Mouse (Mus musculus) lung, embryonic 15.5 days (tissue): Measurements from ENCODE around the gene Olfr1158. TPM values are rescaled to one million over a fixed set of nuclear protein-coding genes. Genes with fewer than 3 reads are reported as not detected.
"Not testable (repeated sequence)": the region's sequence is repeated elsewhere in the genome, so short reads cannot be mapped to it uniquely, and the experiment has no call there.

ENCODE experiments used
- ATAC-seq: fragments of 200-750 bp; cut with Nextera tagmentation; 2 replicates; pipeline ENCODE4 v1.8.0; 2017; ENCODE audit warnings: moderate number of reproducible peaks, borderline replicate concordance; ENCODE audit not compliant: low FRiP score, low TSS enrichment; ENCODE audit errors: extremely low read depth
- H3K27ac ChIP-seq: fragments of 300-500 bp; sonication (generic); 2 replicates; pipeline ENCODE4 v1.5.1; 2015; ENCODE audit warnings: moderate library complexity, mild to moderate bottlenecking, inconsistent platforms
- H3K27me3 ChIP-seq: fragments of 300-500 bp; sonication (generic); 2 replicates; pipeline ENCODE4 v1.6.1; 2015; ENCODE audit warnings: inconsistent platforms
- H3K36me3 ChIP-seq: fragments of 300-500 bp; sonication (generic); 2 replicates; pipeline ENCODE4 v1.6.1; 2015; ENCODE audit warnings: inconsistent platforms
- H3K4me1 ChIP-seq: fragments of 300-500 bp; sonication (generic); 2 replicates; pipeline ENCODE4 v1.6.1; 2015; ENCODE audit warnings: inconsistent platforms
- H3K4me2 ChIP-seq: fragments of 300-500 bp; sonication (generic); 2 replicates; pipeline ENCODE4 v1.6.1; 2015; ENCODE audit warnings: inconsistent platforms, mild to moderate bottlenecking, moderate library complexity
- H3K4me3 ChIP-seq: fragments of 300-500 bp; sonication (generic); 2 replicates; pipeline ENCODE4 v1.5.1; 2015; ENCODE audit warnings: mild to moderate bottlenecking, inconsistent platforms
- H3K9ac ChIP-seq: fragments of 300-500 bp; sonication (generic); 2 replicates; pipeline ENCODE4 v1.6.1; 2015; ENCODE audit warnings: inconsistent platforms
- H3K9me3 ChIP-seq: fragments of 300-500 bp; sonication (generic); 2 replicates; pipeline ENCODE4 v1.6.1; 2016; ENCODE audit warnings: inconsistent platforms
- WGBS: fragments of 180-500 bp; shearing (Covaris S2); methylation state at CpG from one replicate; pipeline ENCODE4 v1.1.7; 2015; 5-methylcytosine and 5-hydroxymethylcytosine counted together
- polyA plus RNA-seq: library from polyadenylated mRNA; unstranded; fragments of >200 nt; fragmentation: Nextera tagmentation; extraction: Ambion mirVana; gene quantifications from 2 replicates; pipeline ENCODE4 v1.2.1, GENCODE M21; 2015

Olfr1158 gene
- not detected in 2 replicates for polyA plus RNA-seq

- ATAC-seq, result no peak
- Histone ChIP-seq H3K36me3 (no peaks in the 10 kb centered on the region), H3K9me3 (no peaks in the 10 kb centered on the region), H3K4me1 (no peaks in the 10 kb centered on the region), H3K27me3 (no peaks in the 10 kb centered on the region), H3K27ac (no peak within 1 kb of the TSS), H3K9ac (no peak within 1 kb of the TSS), H3K4me3 (no peak within 1 kb of the TSS), H3K4me2 (no peak within 1 kb of the TSS)
These were observed at the start of gene Olfr1158 for GRCm38 (mm10) chr2:87989813-87990212. TSS of gene Olfr1158 (plus strand) at chr2:87990113.

GRCm38 (mm10) chr2:87945037-87945436 is 44.9 kb upstream of the Olfr1158 start, which contains the start of gene Olfr1155:
TSS of gene Olfr1155 (minus strand) at chr2:87945137.
- no peaks in the 10 kb centered on the region for H3K9me3 ChIP-seq
- no peak for ATAC-seq
- no peaks in the 10 kb centered on the region for H3K36me3 ChIP-seq
- no peaks in the 10 kb centered on the region for H3K27me3 ChIP-seq
- H3K27ac ChIP-seq, result no peak within 1 kb of the TSS
- no peak within 1 kb of the TSS for H3K9ac ChIP-seq
- 96% methylated on average over 1 of the region's 1 CpGs for WGBS
- H3K4me2 ChIP-seq, result no peak within 1 kb of the TSS
- H3K4me3 ChIP-seq, result no peak within 1 kb of the TSS
- no peaks in the 10 kb centered on the region for H3K4me1 ChIP-seq

- Histone ChIP-seq H3K9me3 (no peaks in the 10 kb centered on the region), H3K4me3 (no peak within 1 kb of the TSS), H3K36me3 (no peaks in the 10 kb centered on the region), H3K27ac (no peak within 1 kb of the TSS), H3K27me3 (no peaks in the 10 kb centered on the region), H3K4me1 (no peaks in the 10 kb centered on the region), H3K9ac (no peak within 1 kb of the TSS), H3K4me2 (no peak within 1 kb of the TSS)
- no peak for ATAC-seq
These were observed 36.9 kb upstream of the Olfr1158 start, which contains the start of gene Olfr1156 for GRCm38 (mm10) chr2:87953000-87953399. TSS of gene Olfr1156 (minus strand) at chr2:87953100.

GRCm38 (mm10) chr2:87968199-87968598 is 21.7 kb upstream of the Olfr1158 start, which contains the start of gene Olfr1157:
TSS of gene Olfr1157 (minus strand) at chr2:87968299.
- Histone ChIP-seq H3K36me3 (no peaks in the 10 kb centered on the region), H3K4me2 (no peak within 1 kb of the TSS), H3K4me1 (no peaks in the 10 kb centered on the region), H3K9me3 (no peaks in the 10 kb centered on the region), H3K27ac (no peak within 1 kb of the TSS), H3K4me3 (no peak within 1 kb of the TSS), H3K27me3 (no peaks in the 10 kb centered on the region), H3K9ac (no peak within 1 kb of the TSS)
- WGBS, result 95% methylated on average over 4 of the region's 4 CpGs
- ATAC-seq, result no peak

- Histone ChIP-seq H3K9me3 (no peaks in the 10 kb centered on the region), H3K4me1 (no peaks in the 10 kb centered on the region), H3K4me2 (no peak within 1 kb of the TSS), H3K4me3 (no peak within 1 kb of the TSS), H3K36me3 (no peaks in the 10 kb centered on the region), H3K9ac (no peak within 1 kb of the TSS), H3K27me3 (no peaks in the 10 kb centered on the region), H3K27ac (no peak within 1 kb of the TSS)
- ATAC-seq, result no peak
- 65% methylated on average over 3 of the region's 3 CpGs for WGBS
These were observed 15.3 kb upstream of the Olfr1158 start, which contains the start of gene Olfr74 for GRCm38 (mm10) chr2:87974563-87974962. TSS of gene Olfr74 (minus strand) at chr2:87974663.

- no peak for ATAC-seq
- no peaks in the 10 kb centered on the region for H3K27me3 ChIP-seq
- H3K36me3 ChIP-seq, result no peaks in the 10 kb centered on the region
- no peaks in the 10 kb centered on the region for H3K4me1 ChIP-seq
- H3K9ac ChIP-seq, result no peak within 1 kb of the TSS
- no peak within 1 kb of the TSS for H3K27ac ChIP-seq
- no peak within 1 kb of the TSS for H3K4me3 ChIP-seq
- no peaks in the 10 kb centered on the region for H3K9me3 ChIP-seq
- no peak within 1 kb of the TSS for H3K4me2 ChIP-seq
These were observed 17.8 kb downstream of the Olfr1158 start, which contains the start of gene Olfr1160 for GRCm38 (mm10) chr2:88007515-88008318. TSS of gene Olfr1160 (minus strand) at chr2:88008268.

- not testable (repeated sequence) for H3K9me3 ChIP-seq, H3K4me2 ChIP-seq, H3K4me3 ChIP-seq, H3K27me3 ChIP-seq, H3K36me3 ChIP-seq, H3K4me1 ChIP-seq, H3K27ac ChIP-seq, ATAC-seq, H3K9ac ChIP-seq
- WGBS, result 62% methylated on average over 1 of the region's 1 CpGs
These were observed 32.6 kb downstream of the Olfr1158 start, which contains the start of gene Olfr1161 for GRCm38 (mm10) chr2:88022474-88022873. TSS of gene Olfr1161 (plus strand) at chr2:88022774.

GRCm38 (mm10) chr2:88037599-88037998 is 47.7 kb downstream of the Olfr1158 start, which contains the start of gene Olfr73:
TSS of gene Olfr73 (minus strand) at chr2:88037699.
- Histone ChIP-seq H3K9me3 (no peaks in the 10 kb centered on the region), H3K4me2 (no peak within 1 kb of the TSS), H3K27ac (no peak within 1 kb of the TSS), H3K4me1 (no peaks in the 10 kb centered on the region), H3K27me3 (no peaks in the 10 kb centered on the region), H3K4me3 (no peak within 1 kb of the TSS), H3K9ac (no peak within 1 kb of the TSS), H3K36me3 (no peaks in the 10 kb centered on the region)
- no peak for ATAC-seq

Other genes with a start within 250 kb of the Olfr1158 start
- gene Olfr1140, start 246.4 kb upstream of the Olfr1158 start, polyA plus RNA-seq, result not detected in 2 replicates
- not detected in 2 replicates for gene Olfr1141, start 236.1 kb upstream of the Olfr1158 start, polyA plus RNA-seq
- gene Olfr152, start 210.6 kb upstream of the Olfr1158 start, polyA plus RNA-seq, result not detected in 2 replicates
- gene Olfr1143, start 189.5 kb upstream of the Olfr1158 start, polyA plus RNA-seq, result not detected in 2 replicates
- not detected in 2 replicates for gene Olfr1145, start 180.3 kb upstream of the Olfr1158 start, polyA plus RNA-seq
- not detected in 2 replicates for gene Olfr1148, start 159.6 kb upstream of the Olfr1158 start, polyA plus RNA-seq
- not detected in 2 replicates for gene Olfr1150-ps1, start 146.1 kb upstream of the Olfr1158 start, polyA plus RNA-seq
- gene Olfr1151, start 134.3 kb upstream of the Olfr1158 start, polyA plus RNA-seq, result not detected in 2 replicates
- not detected in 2 replicates for gene Olfr1152, start 123.6 kb upstream of the Olfr1158 start, polyA plus RNA-seq
- gene Olfr1153, start 95.2 kb upstream of the Olfr1158 start, polyA plus RNA-seq, result not detected in 2 replicates
- gene Olfr1154, start 84.9 kb upstream of the Olfr1158 start, polyA plus RNA-seq, result not detected in 2 replicates
- not detected in 2 replicates for gene Olfr1155, start 45.0 kb upstream of the Olfr1158 start, polyA plus RNA-seq
- gene Olfr1156, start 37.0 kb upstream of the Olfr1158 start, polyA plus RNA-seq, result not detected in 2 replicates
- not detected in 2 replicates for gene Olfr1157, start 21.8 kb upstream of the Olfr1158 start, polyA plus RNA-seq
- gene Olfr74, start 15.4 kb upstream of the Olfr1158 start, polyA plus RNA-seq, result not detected in 2 replicates
- gene Olfr1160, start 18.2 kb downstream of the Olfr1158 start, polyA plus RNA-seq, result not detected in 2 replicates
- gene Olfr1161, start 32.7 kb downstream of the Olfr1158 start, polyA plus RNA-seq, result not detected in 2 replicates
- 0.05 TPM in 1 of 2 replicates, not detected in the other for gene Olfr73, start 47.6 kb downstream of the Olfr1158 start, polyA plus RNA-seq
- gene Olfr1162, start 61.0 kb downstream of the Olfr1158 start, polyA plus RNA-seq, result not detected in 2 replicates
- gene Olfr1163, start 81.7 kb downstream of the Olfr1158 start, polyA plus RNA-seq, result not detected in 2 replicates
- not detected in 2 replicates for gene Olfr1164, start 103.9 kb downstream of the Olfr1158 start, polyA plus RNA-seq
- gene Olfr1166, start 138.2 kb downstream of the Olfr1158 start, polyA plus RNA-seq, result not detected in 2 replicates
- gene Olfr1167, start 165.1 kb downstream of the Olfr1158 start, polyA plus RNA-seq, result not detected in 2 replicates
- gene Olfr1168, start 191.8 kb downstream of the Olfr1158 start, polyA plus RNA-seq, result not detected in 2 replicates
- gene Olfr1170, start 238.2 kb downstream of the Olfr1158 start, polyA plus RNA-seq, result not detected in 2 replicates